Mouse (Mus musculus): ENCODE results near the gene Zfp668. TPM values are rescaled to one million over a fixed set of nuclear protein-coding genes. Genes with fewer than 3 reads are reported as not detected.
"Not testable (repeated sequence)": the region's sequence is repeated elsewhere in the genome, so short reads cannot be mapped to it uniquely, and the experiment has no call there.

The Zfp668 gene
- total RNA-seq, 2 experiments from 2014 or later, result 33.1 to 36.4 TPM

- DNase-seq; intact Hi-C loops (cut with DNase I): not testable (repeated sequence)
Observed at GRCm38 (mm10) chr7:127895891-127896290, 19.3 kb upstream of the Zfp668 start.

DNA sequence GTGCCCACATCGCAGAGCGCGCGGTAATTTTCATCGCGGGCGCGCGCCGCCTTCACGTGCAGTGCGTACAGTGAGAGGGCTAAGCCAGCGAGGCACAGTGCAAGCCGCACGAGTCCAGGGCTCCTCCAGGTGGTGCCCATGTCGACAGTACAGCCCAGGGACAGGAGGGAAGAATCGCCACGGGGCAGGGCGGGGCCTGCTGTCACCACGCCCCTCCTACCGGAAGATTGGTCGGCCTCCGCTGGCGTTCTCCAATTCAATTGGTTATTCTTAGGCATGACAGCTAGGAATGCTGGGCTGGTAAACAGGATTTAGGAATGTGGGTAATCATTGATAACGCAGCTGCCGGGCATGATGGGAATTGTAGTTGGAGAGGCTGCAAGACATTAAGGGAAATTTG, 18.8 kb upstream of the Zfp668 start, which contains the start of the genes Gm21974 and Vkorc1:
Gene Gm21974 (minus strand): TSS at position 13 of the 400 bp plus-strand sequence.
Gene Vkorc1 (minus strand): TSS at position 176 of the 400 bp plus-strand sequence.
- intact Hi-C loops (cut with DNase I), result no loop called here
- peak; percentile 95 for DNase-seq

- no peak for DNase-seq
- intact Hi-C loops (cut with DNase I), result no loop called here
Observed at GRCm38 (mm10) chr7:127894480-127894879, 17.9 kb upstream of the Zfp668 start.

GRCm38 (mm10) chr7:127890798-127891197, 14.2 kb upstream of the Zfp668 start, which contains the start of gene Prss53:
Gene Prss53, minus strand, starts transcription at chr7:127890970.
- intact Hi-C loops (cut with DNase I), result no loop called here
- DNase-seq, result no peak

DNA sequence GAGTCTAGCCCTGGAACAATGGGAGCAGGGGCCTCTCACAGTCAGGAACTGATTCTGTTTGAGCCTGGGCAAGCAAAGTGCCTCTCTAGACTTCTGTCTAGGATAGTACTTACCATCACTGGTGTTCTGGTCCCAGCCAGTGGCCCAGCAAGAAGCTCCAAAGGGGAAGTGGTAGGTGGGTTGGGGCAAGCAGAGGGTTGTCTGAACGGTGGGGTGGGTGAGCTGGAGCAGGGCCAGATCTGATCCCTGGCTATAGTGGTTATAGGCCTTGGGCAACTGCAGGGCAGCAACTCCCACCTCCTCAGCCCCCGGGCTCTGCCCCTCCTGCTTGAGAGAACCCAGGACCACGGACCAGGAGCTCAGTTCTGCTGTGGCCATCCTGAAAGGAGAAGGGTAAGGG, 12.2 kb upstream of the Zfp668 start:
- intact Hi-C loops (cut with DNase I), result no loop called here
- no peak for DNase-seq

DNA sequence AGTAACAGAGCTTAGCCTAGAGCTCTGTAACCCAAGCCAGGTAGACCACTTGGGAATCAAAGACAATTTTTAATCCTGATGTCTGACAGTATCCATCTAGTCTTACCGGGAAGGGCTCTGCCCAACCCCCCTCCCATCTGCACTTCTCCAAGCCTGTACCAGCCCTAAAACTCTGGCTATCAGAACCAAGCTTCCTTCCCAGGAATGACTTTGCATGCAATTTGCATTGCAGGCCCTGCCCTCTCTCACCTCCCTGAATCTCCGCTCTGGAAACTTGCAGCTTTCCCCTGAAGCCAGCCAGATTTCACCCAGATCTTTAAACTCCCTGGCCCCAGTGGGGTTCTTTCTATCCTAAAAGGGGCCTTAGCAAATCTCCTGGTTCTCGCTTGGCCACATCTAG, 11.2 kb upstream of the Zfp668 start:
- no peak for DNase-seq
- intact Hi-C loops (cut with DNase I), result no loop called here

DNA sequence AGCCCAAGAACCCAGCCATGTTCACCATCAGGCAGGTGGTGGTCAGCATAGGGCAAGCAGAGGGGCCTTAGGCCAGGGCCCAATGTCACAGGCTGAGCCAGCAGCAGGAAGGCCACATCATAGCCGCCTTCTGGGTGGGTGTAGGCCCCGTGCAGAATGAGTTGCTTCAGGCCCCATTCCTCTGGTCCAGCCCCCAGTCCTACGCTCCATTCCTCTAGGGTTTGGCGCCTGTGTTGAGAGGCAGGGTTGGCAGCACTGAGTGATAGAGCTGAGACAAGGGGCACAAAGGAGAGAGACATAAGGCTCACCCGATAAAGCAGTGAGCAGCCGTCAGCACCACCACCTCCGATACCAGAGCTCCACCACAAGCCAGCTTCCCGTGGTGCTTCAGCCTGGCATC, 10.6 kb upstream of the Zfp668 start:
- intact Hi-C loops (cut with DNase I), result no loop called here
- no peak for DNase-seq

- intact Hi-C loops (cut with DNase I), result no loop called here
- no peak for DNase-seq
Observed at GRCm38 (mm10) chr7:127886551-127886950, 9.9 kb upstream of the Zfp668 start.

DNA sequence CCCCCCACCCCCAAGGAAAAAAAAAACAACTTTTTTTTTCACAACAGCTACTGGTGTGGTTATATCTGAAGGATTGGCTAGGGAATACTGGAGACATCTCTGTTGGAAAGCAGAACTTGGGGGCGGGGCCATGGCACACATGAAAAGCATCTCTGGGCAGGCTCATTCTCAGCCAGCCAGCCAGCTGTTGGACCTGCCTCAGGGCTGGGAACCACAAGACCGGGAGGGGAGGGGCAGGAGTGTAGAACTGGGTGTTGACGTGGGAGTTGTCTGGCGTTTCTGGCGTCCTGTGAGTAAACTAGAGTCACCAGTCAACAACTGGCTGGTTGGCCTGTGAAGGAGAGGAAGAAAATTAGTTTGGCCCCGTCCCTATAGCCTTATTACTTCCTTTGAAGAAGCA, 9.3 kb upstream of the Zfp668 start:
- no peak for DNase-seq
- intact Hi-C loops (cut with DNase I), result no loop called here

GRCm38 (mm10) chr7:127880431-127880830, 3.8 kb upstream of the Zfp668 start:
- DNase-seq, result no peak
- intact Hi-C loops (cut with DNase I), result no loop called here

GRCm38 (mm10) chr7:127879301-127879700, 2.7 kb upstream of the Zfp668 start:
- DNase-seq, result no peak
- intact Hi-C loops (cut with DNase I), result no loop called here

GRCm38 (mm10) chr7:127876041-127876466, 574 bp downstream of the Zfp668 start, which contains the start of gene Zfp646:
Gene Zfp646, plus strand, starts transcription at chr7:127876221.
- peak; percentile 85 for DNase-seq
- intact Hi-C loops (cut with DNase I), result no loop called here

GRCm38 (mm10) chr7:127875627-127876001, 1.0 kb downstream of the Zfp668 start:
- DNase-seq, result peak; percentile 98
- intact Hi-C loops (cut with DNase I), result no loop called here

GRCm38 (mm10) chr7:127874812-127875626, 1.6 kb downstream of the Zfp668 start:
- DNase-seq, result no peak
- intact Hi-C loops (cut with DNase I), result no loop called here

GRCm38 (mm10) chr7:127870136-127870821, 6.3 kb downstream of the Zfp668 start:
- intact Hi-C loops (cut with DNase I), result no loop called here
- DNase-seq, result no peak

GRCm38 (mm10) chr7:127869149-127869810, 7.3 kb downstream of the Zfp668 start:
- intact Hi-C loops (cut with DNase I), result no loop called here
- no peak for DNase-seq

DNA sequence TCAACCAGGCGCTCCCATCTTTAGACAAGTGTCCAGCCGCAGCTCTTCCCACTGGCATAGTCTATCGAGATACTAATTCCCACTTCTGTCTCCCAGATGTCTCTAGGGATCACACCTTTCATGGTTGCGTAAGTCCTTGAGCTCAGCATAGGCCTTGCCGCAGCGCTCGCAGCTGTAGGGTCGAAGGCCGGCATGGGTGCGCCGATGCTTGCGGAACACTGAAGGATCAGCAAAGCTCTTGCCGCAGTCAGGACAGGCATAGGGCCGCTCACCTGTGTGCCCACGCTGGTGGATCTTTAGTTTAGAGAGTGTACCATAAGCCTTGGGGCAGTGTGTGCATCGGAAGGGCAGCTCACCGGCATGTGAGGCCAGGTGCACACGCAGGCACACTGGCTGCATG, 9.0 kb downstream of the Zfp668 start:
- intact Hi-C loops (cut with DNase I), result no loop called here

DNA sequence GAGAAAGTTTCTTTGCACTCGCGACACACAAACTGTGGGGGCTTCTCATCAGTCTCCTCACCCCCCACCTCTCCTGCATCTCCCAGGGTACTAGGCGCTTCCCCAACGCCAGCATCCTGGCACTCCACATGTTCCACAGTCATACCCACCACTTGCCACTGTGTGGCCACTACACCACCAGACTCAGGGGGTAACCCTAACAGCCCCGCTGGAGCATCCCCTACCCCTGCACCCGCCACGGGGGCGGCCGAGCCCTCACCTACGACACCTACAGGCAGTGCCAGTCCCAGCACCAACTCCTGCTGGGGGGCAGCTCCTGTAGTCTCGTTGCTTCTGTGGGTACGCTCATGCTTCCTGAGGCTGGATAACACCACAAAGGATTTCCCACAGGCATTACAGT, 10.2 kb downstream of the Zfp668 start:
- no peak for DNase-seq
- intact Hi-C loops (cut with DNase I), result no loop called here

More for the DNA sequence above, 9.0 kb downstream of the Zfp668 start:
- DNase-seq, result no peak

DNA sequence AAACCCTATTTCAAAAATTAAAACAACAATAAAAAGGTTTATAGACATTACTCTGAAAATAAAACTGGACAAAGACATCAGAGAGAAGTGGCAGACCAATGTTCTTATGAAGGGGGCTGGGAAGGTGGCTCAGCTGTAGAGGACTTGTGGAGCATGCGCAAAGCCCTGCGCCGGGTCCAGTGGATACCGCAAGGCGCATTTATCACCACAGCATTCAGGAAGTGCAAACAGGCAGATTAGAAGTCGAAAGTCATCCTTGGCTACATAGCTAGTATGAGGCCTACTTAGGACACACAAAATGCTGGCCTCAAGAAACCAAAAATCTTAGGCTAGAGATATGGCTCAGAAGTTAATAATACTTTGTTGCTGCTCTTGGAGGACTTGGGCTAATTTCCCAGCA, 18.4 kb downstream of the Zfp668 start:
- no peak for DNase-seq
- intact Hi-C loops (cut with DNase I), result no loop called here

DNA sequence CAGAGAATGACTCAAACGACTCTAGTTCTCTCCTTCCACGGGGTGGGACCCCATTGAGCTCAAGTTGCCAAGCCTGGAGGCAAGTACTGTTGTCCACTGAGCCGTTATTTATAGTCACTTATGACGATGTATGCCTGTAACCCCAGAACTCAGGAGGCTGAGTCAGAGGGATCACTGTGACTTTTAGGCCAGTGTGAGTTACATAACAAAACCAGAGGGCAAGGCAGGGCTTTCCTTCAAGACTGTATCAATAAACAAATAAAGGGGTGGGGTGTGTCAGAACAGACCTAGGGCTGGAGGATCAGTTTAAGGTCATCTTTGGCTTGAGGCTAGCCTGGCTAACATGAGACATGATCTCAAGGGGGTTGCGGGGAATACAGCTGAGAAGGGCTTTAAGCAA, 25.7 kb downstream of the Zfp668 start:
- no peak for DNase-seq

More for the DNA sequence above, 25.7 kb downstream of the Zfp668 start:
- intact Hi-C loops (cut with DNase I), result no loop called here
